Mouse (Mus musculus) fat pad, adult 2 months (tissue): ENCODE results near the gene Hydin.
"Not testable (repeated sequence)": the region's sequence is repeated elsewhere in the genome, so short reads cannot be mapped to it uniquely, and the experiment has no call there.

ENCODE experiments used
- DNase-seq: peaks from one replicate; pipeline ENCODE4 v3.0.0-alpha.2; 2011; ENCODE audit warnings: low read depth, low spot score; ENCODE audit errors: extremely low read depth

Hydin gene

GRCm38 (mm10) chr8:110519790-110520189 lies 253.0 kb downstream of the Hydin start:
- DNase-seq, result no peak

GRCm38 (mm10) chr8:110521851-110522250 lies 255.1 kb downstream of the Hydin start:
- no peak for DNase-seq

- not testable (repeated sequence) for DNase-seq
Observed at GRCm38 (mm10) chr8:110522495-110522894, 255.7 kb downstream of the Hydin start.

- no peak for DNase-seq
Observed at GRCm38 (mm10) chr8:110522985-110523384, 256.2 kb downstream of the Hydin start.

GRCm38 (mm10) chr8:110525229-110525628 lies 258.5 kb downstream of the Hydin start:
- DNase-seq, result no peak

GRCm38 (mm10) chr8:110530008-110530762 lies 263.4 kb downstream of the Hydin start:
- DNase-seq, result no peak

GRCm38 (mm10) chr8:110533781-110534180 lies 267.0 kb downstream of the Hydin start:
- no peak for DNase-seq

GRCm38 (mm10) chr8:110537849-110538248 lies 271.1 kb downstream of the Hydin start:
- DNase-seq, result no peak

GRCm38 (mm10) chr8:110550343-110550742 lies 283.6 kb downstream of the Hydin start:
- no peak for DNase-seq

- not testable (repeated sequence) for DNase-seq
Observed at GRCm38 (mm10) chr8:110552111-110552510, 285.3 kb downstream of the Hydin start.

- no peak for DNase-seq
Observed at GRCm38 (mm10) chr8:110592641-110593040, 325.9 kb downstream of the Hydin start.

- no peak for DNase-seq
Observed at GRCm38 (mm10) chr8:110594164-110594563, 327.4 kb downstream of the Hydin start.

GRCm38 (mm10) chr8:110604556-110604955 lies 337.8 kb downstream of the Hydin start:
- no peak for DNase-seq

GRCm38 (mm10) chr8:110605401-110606015 lies 338.7 kb downstream of the Hydin start:
- DNase-seq, result no peak

- DNase-seq, result no peak
Observed at GRCm38 (mm10) chr8:110615730-110616129, 349.0 kb downstream of the Hydin start.

- DNase-seq, result no peak
Observed at GRCm38 (mm10) chr8:110617801-110618358, 351.1 kb downstream of the Hydin start.

GRCm38 (mm10) chr8:110618391-110619207 lies 351.8 kb downstream of the Hydin start, which contains the start of gene Vac14:
Gene Vac14, plus strand, starts transcription at chr8:110618585.
- peak; percentile 33 for DNase-seq

- DNase-seq, result no peak
Observed at GRCm38 (mm10) chr8:110619208-110619574, 352.4 kb downstream of the Hydin start.

- no peak for DNase-seq
Observed at GRCm38 (mm10) chr8:110619919-110620318, 353.1 kb downstream of the Hydin start.

- no peak for DNase-seq
Observed at GRCm38 (mm10) chr8:110626431-110626830, 359.7 kb downstream of the Hydin start.
